ENCODE assay signal across 8 mouse cellular contexts in genomic region chr14:31323849-31324792, GRCm38 (mm10). TPM values are rescaled to one million over a fixed set of nuclear protein-coding genes. Genes with fewer than 3 reads are reported as not detected.
DNase-seq lines count a peak whose midpoint lies in the region; ATAC-seq lines count a peak whose summit lies in the region.

TSS of gene Dnah1 (minus strand) at chr14:31323896.

- peak; percentile 33 for DNase-seq in right cerebral cortex, postnatal 14 days
- DNase-seq in right cerebral cortex, postnatal 36 days (ENCODE audit: low spot score in 2 of 2) = no peak
- peak; percentile 59 for DNase-seq in lung, postnatal 25 days (ENCODE audit: low spot score)
- peak; percentile 10 for DNase-seq in ovary, postnatal 10 days (ENCODE audit: low spot score)
- peak; percentile 33 to 62 for DNase-seq in urinary bladder, postnatal 4 days (ENCODE audit: low spot score in 2 of 2)

- no peak for ATAC-seq in embryonic facial prominence, embryonic 13.5 days (ENCODE audit: insufficient number of reproducible peaks, insufficient read depth, low FRiP score, low TSS enrichment, low read depth)
- ATAC-seq in heart, embryonic 14.5 days (ENCODE audit: insufficient number of reproducible peaks, insufficient read depth, low FRiP score, low read depth) = peak; percentile 38; the same call in 1 of the 2 replicates
- ATAC-seq in kidney, embryonic 16.5 days (ENCODE audit: low FRiP score, low TSS enrichment) = peak; percentile 70

- no peak within 1 kb of the TSS for H3K27ac ChIP-seq in embryonic facial prominence, embryonic 13.5 days
- H3K27ac ChIP-seq in heart, embryonic 14.5 days (replicated peaks in 1 of 2; ENCODE audit: control insufficient read depth in 1 of 2, insufficient read depth in 1 of 2, low read depth in 2 of 2, low read length in 2 of 2) = 0 out of 4 replicates have a peak within 1 kb of the TSS, but pooled peaks of 1 of the 2 experiments have one; percentile 1
- H3K27ac ChIP-seq in kidney, embryonic 16.5 days (ENCODE audit: low read length) = no peak within 1 kb of the TSS

- no peaks in the 10 kb centered on the region for H3K36me3 ChIP-seq in embryonic facial prominence, embryonic 13.5 days
- H3K36me3 ChIP-seq in heart, embryonic 14.5 days (ENCODE audit: control insufficient read depth, insufficient read depth, low read length) = no peaks in the 10 kb centered on the region
- no peaks in the 10 kb centered on the region for H3K36me3 ChIP-seq in kidney, embryonic 16.5 days (ENCODE audit: insufficient read depth, low read length)

- H3K9ac ChIP-seq in embryonic facial prominence, embryonic 13.5 days = peak within 1 kb of the TSS; percentile 56
- H3K9ac ChIP-seq in heart, embryonic 14.5 days (ENCODE audit: low read length) = peak within 1 kb of the TSS; percentile 68
- peak within 1 kb of the TSS; percentile 47 for H3K9ac ChIP-seq in kidney, embryonic 16.5 days (replicated peaks; ENCODE audit: low read length)

- WGBS in embryonic facial prominence, embryonic 13.5 days = 28% methylated on average over 28 of the region's 28 CpGs
- 25% methylated on average over 28 of the region's 28 CpGs for WGBS in heart, embryonic 14.5 days
- WGBS in kidney, embryonic 16.5 days = 29% methylated on average over 28 of the region's 28 CpGs

- H3K4me2 ChIP-seq in embryonic facial prominence, embryonic 13.5 days = peak within 1 kb of the TSS; percentile 65
- peak within 1 kb of the TSS; percentile 74 for H3K4me2 ChIP-seq in heart, embryonic 14.5 days (ENCODE audit: low read length)
- H3K4me2 ChIP-seq in kidney, embryonic 16.5 days (replicated peaks; ENCODE audit: low read depth, low read length) = peak within 1 kb of the TSS; percentile 75

- H3K4me1 ChIP-seq in embryonic facial prominence, embryonic 13.5 days = peaks cover 6% of the 10 kb centered on the region; the same call in 1 of the 2 replicates
- H3K4me1 ChIP-seq in heart, embryonic 14.5 days (ENCODE audit: control insufficient read depth in 2 of 2, insufficient read depth in 2 of 2, low read length in 2 of 2) = peaks cover 5 to 6% of the 10 kb centered on the region in 2 experiments; a peak in 2 of 4 replicates
- H3K4me1 ChIP-seq in kidney, embryonic 16.5 days (ENCODE audit: insufficient read depth, low read length) = peaks cover 4% of the 10 kb centered on the region; the same call in 1 of the 2 replicates

- H3K9me3 ChIP-seq in embryonic facial prominence, embryonic 13.5 days = no peaks in the 10 kb centered on the region
- no peaks in the 10 kb centered on the region for H3K9me3 ChIP-seq in heart, embryonic 14.5 days (ENCODE audit: control insufficient read depth, low read length)
- no peaks in the 10 kb centered on the region for H3K9me3 ChIP-seq in kidney, embryonic 16.5 days (ENCODE audit: low read length)

- H3K27me3 ChIP-seq in embryonic facial prominence, embryonic 13.5 days = peaks cover 7% of the 10 kb centered on the region; the same call in 1 of the 2 replicates
- no peaks in the 10 kb centered on the region for H3K27me3 ChIP-seq in heart, embryonic 14.5 days (ENCODE audit: control insufficient read depth, insufficient read depth, low read length)
- H3K27me3 ChIP-seq in kidney, embryonic 16.5 days (ENCODE audit: insufficient read depth, low read length) = no peaks in the 10 kb centered on the region

- peak within 1 kb of the TSS; percentile 41 for H3K4me3 ChIP-seq in embryonic facial prominence, embryonic 13.5 days
- H3K4me3 ChIP-seq in heart, embryonic 14.5 days (ENCODE audit: control insufficient read depth in 1 of 2, insufficient read depth in 1 of 2, low read depth in 1 of 2, low read length in 2 of 2) = peak within 1 kb of the TSS; percentile 44 to 47
- H3K4me3 ChIP-seq in kidney, embryonic 16.5 days (ENCODE audit: low read length) = peak within 1 kb of the TSS; percentile 43

RNA-seq across cellular contexts. Expression of gene Dnah1, which starts in this region (rescaled TPM):
- polyA plus RNA-seq in embryonic facial prominence, embryonic 13.5 days (2015; fragmentation: Nextera tagmentation; extraction: Ambion mirVana) = 7.9 and 8.1 TPM in 2 replicates
- 0.86 and 0.93 TPM in 2 replicates for polyA plus RNA-seq in heart, embryonic 14.5 days (2014; fragmentation: Nextera tagmentation; extraction: Ambion mirVana)
- polyA plus RNA-seq in kidney, embryonic 16.5 days (2015; fragmentation: Nextera tagmentation; extraction: Ambion mirVana) = 7.4 and 7.7 TPM in 2 replicates

Comparison
In these comparisons a context has a peak if more than half of its experiments do, and no peak if none do; other contexts are left out.
1. DNase-seq: peak in right cerebral cortex, postnatal 14 days (single experiment), lung, postnatal 25 days (single experiment), ovary, postnatal 10 days (single experiment) and urinary bladder, postnatal 4 days (2 of 2); none in right cerebral cortex, postnatal 36 days (0 of 2).
2. Peak in ATAC-seq, H3K4me3 ChIP-seq, H3K9ac ChIP-seq and H3K4me2 ChIP-seq in heart, embryonic 14.5 days; RNA of the gene not detected or under 1 TPM.
3. Peak in every context shown above with its lines, with median percentiles within 50 percentile points of each other: H3K4me2 ChIP-seq, H3K4me3 ChIP-seq and H3K9ac ChIP-seq.